Mouse (Mus musculus): ENCODE measurements around the gene Inpp5k.

DNA sequence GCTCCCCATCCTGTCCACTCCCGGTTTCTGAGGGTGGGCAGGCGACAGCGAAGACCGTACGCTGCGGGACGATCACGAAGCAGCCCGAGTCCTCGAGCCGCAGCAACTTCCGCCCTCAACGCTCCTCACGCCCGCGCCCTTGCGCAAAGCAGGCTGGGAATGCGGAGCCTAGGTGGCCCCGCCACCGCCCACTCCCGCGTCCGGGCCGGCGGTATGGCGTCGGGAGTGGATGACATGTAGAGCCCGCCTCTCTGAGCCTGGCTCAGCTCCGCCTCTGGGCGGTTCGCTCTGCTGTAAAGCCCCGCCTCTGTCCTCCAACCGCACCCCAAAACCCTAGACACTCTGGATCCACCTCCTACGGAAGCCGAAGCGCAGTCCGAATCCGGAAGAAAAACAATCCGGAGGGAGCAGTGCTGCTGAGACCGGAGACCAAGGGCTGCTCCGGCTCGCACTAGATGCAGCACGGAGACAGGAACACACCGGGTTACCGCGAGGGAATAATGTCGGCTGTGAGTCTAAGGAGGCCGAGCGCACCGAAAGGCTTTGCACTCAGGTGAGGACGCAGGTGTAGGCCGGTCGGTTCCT is at the start of gene Inpp5k:
- TF ChIP-seq CTCF (IDR thresholded peaks at IDR 0.05; ENCODE audit: extremely low read depth, insufficient read depth, insufficient read length, insufficient replicate concordance) (no peak), POLR2A (IDR thresholded peaks at IDR 0.05; ENCODE audit: low read depth, low read length) (peak; percentile 92)

All from spleen, adult 2 months (tissue).